Mouse (Mus musculus) ovary, postnatal 14 days (tissue): ENCODE measurements around the gene Mepe.

Experiments used
- DNase-seq: peaks from one replicate; pipeline ENCODE4 v3.0.0; 2022; ENCODE audit warnings: low spot score

Gene Mepe

DNA sequence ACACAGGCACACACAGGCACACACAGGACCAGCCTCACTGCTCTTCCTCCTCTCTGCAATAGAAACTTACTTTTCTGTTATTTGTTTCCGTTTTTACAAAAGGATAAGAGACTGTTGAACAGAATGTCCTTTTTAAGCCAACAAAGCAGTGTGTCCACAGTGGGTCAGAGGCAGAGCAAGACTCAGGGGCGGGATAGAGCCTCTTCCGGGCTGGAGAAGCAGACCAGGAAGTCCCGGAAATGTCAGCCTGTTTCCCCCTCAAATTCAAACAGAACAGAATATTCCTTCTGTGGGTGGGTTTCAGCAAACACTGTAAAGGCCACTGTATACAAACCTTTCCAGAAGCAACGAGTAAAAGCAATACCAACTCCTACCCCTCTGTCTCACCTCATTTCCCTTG is 26.7 kb downstream of the Mepe start:
- DNase-seq: no peak

DNA sequence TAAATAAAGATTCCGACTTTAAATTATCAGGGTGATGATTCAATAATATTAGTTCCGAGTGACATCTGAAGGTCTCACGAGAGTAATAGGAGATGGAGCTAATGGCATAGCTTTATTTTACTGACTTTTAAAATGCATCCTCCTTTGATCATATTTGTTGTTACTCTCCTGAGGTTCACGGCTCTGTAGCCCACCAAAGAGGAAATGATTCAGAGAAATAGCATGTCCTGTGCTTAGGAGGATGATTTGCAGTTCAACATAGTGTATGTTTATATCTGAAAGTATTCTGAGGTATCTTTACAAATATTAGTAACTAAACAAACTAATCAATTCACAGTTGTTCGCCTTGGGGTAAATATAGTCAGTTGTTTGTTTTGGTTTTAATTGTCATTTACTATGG is 32.4 kb downstream of the Mepe start:
- no peak for DNase-seq

DNA sequence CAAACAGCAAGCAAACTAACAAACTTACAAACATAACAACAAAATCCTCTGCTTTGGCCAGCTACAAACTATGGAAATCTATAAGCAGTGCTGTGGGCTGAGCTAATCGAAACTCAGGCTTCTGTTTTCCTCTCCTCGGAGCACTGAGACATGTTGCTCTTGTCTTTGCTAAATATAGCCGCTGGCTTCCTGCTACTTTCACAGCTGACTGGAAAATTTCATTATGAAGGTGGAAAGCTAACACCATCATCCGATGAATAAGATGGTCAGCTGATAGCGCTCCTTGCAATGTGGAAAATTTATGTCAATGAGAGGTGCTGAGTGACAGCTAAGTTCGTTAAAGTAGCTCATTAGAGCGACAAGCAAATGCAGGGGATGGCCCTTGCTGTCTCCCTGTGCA is 33.5 kb downstream of the Mepe start:
- no peak for DNase-seq

DNA sequence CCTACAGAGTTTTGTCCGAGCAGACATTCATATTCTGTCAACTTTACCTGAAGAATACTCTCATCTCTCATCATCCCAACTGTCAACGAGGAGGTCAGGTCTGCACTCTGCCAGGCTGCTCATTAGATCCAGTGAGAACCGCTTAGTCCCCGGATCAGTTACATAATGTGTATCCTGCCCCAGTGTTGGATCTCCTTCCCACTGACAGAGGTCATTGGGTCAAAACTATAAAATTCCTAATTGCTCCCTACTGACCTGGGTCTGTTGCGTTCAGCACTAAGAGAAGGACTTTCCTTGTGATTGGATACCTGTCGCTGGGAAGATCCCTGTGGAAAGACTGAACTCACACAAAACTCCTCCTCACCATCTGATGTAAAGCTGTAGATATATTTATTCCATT is 34.1 kb downstream of the Mepe start:
- no peak for DNase-seq

DNA sequence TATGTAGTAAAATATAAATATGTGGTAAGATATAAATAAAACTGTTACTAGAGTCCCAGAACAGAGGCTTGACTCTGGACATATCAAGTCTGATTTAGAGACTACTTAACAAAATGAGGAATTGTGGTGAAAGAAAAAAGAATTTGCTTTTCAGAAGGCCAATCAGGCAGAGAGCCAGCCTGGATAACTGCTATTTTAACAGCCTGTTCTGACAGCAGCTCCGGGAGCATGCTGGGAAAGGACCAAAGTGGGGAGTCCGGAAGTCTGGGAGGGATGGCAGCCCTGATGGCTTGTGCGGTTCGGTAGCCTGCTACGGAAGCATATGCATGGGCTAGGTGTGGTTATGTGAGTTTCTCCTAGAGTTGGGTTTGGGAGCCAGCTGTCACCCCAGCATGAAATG is 45.5 kb downstream of the Mepe start:
- no peak for DNase-seq

DNA sequence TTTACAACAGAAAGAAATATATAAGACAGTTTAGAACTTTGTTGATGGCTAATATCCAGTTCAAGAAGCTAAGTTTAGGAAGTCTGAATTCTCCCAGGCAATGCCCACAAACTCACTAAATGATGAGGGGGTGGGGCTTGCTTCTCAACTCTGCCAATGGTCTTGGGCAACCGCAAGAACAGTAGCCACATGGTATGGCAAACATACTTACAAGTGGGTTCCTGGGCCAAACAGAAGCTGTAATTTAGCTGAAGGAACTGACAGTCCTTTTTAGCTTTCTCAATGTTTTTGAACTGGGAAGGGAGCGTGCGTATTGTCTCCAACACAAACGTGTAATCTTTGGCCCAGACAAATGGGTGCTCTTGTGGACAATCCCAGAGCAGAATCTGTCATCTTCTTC is 46.2 kb downstream of the Mepe start:
- DNase-seq: no peak

DNA sequence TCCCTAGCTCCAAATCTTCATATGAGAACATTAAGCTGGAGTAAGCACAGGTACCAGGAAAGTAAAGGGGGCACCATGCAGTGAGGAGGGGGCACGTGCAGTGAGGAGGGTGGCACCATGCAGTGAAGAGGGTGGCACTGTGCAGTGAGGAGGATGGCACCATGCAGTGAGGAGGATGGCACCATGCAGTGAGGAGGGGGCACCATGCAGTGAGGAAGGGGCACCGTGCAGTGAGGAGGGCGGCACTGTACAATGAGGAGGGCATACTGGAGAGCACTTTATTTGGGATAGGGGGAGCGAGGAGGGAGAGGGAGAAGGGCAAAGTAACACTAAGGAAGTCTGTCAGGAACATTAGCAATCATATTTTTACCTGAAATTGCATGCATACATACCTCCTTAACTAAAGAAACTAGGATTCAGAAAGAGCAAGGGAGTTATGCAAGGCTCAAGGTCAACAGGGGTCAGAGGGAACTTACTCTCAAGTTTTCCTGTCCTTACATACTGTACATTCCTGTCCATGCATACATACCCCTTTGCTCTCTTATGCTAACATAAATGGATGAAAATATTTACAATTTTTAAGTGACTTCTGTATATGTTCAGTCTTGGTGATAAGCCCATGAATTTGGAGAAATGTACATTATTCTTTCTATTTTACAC is 48.6 kb downstream of the Mepe start:
- no peak for DNase-seq

DNA sequence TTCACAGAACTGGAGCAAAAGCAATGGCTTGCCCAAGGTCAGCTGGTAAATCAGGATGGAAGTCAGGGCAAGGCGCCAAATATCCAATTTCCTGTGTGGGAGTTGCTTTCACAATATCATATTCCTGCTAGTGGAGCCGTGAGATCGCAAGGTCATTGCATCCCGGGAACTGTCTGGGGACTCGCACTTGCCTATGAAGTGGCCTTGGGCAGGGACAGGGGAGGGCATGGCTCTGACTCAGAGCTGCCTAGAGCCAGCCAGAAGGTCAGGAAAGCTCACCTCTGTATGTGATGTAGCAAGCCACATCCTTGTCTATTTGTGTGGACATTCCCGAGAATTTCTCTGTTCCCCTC is 49.2 kb downstream of the Mepe start:
- DNase-seq: peak; percentile 47

DNA sequence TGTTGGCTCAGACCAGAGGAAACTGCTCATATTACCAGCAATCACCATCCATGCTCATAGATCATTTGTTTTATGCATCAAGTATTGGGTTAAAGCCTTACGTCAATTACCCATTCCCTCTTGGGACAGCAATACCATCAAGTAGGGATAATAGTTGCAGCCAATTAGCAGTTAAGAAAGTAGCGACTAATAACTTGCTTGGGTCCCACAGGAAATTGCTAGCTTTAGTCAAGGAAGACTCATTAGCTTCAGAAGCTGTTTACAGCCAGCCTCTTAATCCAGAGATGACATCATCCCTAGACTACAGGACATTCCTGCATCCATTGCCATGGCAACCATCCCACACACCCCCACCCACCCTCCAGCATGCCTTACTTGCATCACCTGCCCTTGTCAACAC is 50.0 kb downstream of the Mepe start:
- no peak for DNase-seq

DNA sequence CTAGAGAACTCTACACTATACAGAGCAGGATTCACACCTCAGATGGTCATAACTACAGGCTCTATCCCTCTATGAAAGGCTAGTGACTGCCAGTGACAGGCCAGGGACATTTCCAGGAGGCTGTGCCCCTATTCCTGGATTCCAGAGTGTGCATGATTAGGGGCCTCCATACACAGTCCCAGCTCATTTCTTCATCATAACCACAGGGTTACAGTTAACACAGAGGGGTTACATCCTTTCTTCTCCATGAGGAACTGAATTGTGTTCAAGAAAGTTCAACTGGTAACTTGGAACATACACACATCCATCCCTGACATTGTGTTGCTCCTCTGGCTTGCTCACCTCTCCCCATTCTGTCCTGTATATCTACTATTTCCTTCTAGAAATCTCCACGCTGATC is 51.8 kb downstream of the Mepe start:
- no peak for DNase-seq

DNA sequence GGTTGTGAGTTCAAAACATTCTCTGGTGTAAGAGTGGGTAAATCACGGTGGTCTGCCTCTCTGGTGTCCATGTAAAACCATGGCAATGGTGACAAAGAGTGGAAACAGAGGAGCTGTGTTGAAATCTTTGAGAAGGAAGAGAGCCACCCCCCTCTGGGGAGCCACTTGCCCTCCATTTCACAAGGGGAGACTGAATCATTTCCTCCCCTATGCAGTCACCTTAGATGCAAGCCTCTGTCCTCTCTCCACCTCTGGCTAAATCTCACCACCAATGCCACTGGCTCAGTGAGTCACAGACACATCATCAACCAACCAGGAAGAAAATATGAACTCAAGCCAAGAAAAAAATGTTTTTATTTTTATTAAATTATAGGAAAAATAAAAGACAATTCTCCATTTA is 55.4 kb downstream of the Mepe start:
- no peak for DNase-seq

DNA sequence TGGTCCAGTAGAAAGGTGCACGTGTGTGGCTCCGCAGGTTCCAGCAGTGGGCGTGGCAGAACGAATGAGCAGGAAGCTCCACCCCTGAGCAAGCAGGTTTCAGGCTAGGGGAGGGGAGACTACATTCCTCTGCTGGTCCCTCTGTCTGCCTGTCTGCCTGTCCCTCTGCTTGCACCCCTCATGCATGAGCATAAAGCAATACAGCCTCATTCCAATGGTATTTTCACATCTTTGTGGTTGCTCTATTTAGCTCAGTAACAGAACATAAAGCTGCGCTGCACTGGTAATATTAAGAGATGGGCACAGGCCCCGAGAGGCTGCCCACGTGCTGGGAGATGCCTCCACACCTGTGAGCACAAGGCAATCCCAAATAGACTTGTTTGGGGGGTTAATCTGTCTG is 56.5 kb downstream of the Mepe start:
- DNase-seq: no peak

DNA sequence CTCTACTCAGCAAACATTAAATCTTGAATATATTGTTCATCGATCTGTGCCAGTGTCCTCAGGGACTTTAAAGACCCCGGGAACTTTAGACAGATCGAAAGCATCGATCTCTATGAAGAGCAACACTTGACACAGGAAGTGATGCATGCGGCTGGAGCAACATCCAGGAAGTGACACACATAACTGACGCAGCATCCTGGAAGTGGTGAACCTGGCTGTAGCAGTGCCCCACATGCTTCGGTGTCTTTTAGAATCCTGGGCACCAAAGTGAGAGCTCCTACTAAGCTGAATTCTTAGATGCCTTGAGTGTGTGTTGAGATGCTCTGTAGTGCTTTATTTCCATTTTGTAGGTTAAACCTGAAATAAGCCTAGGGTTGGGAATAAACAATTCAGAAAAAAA is 59.4 kb downstream of the Mepe start:
- DNase-seq: no peak

DNA sequence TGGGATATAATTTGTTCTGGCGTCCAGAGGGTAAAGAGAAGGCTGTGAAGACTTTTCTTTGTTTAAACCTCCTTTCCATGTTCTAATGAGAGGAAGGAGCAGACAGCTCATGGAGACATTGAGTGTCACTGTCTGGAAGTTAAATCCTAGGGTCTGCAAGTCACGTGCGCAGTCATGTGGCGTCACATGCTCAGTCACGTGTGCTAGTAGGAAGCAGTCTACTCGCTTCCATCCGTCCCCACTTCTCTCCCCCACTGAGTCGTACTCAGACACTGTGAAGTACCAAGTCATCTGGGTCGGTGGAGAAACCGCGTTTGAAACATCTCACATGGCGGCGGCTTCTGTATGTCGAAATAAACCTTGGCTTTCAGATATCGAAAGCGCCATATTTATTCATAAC is 60.4 kb downstream of the Mepe start:
- no peak for DNase-seq

DNA sequence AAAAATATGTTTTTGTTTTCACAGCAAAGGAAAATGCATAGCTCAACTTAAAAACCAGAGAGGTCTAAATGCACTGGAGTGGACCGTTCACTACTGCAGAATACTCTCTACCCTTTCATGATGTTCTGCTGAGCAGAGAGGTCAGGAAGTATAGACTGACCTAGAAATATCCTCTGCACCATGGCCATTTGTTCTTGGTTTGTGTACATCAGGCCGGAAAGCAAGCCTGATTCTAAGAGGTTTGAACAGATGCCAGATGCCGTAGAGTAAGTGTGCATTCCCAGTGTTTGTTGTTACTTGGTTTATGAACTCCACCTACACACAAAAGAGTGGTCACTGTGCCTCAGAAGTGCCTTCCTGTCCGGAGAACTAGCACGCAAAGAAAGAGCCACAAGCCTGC is 61.8 kb downstream of the Mepe start:
- DNase-seq: no peak
